Mouse (Mus musculus): ENCODE results near the gene Syne1.

The Syne1 gene

GRCm38 (mm10) chr10:5139246-5139931 is 411.9 kb downstream of the Syne1 start:
- in situ Hi-C loops (cut with MboI; ENCODE audit: low pct_unique_long_range_greater_than_20kb in 1 of 2, low sequenced_read_pairs in 2 of 2, unreplicated experiment in 1 of 2), result no loop called here

- in situ Hi-C loops (cut with MboI; ENCODE audit: low pct_unique_long_range_greater_than_20kb in 1 of 2, low sequenced_read_pairs in 2 of 2, unreplicated experiment in 1 of 2), result no loop called here
Observed at GRCm38 (mm10) chr10:5132050-5132449, 419.2 kb downstream of the Syne1 start.

GRCm38 (mm10) chr10:5130495-5130894 is 420.8 kb downstream of the Syne1 start:
- in situ Hi-C loops (cut with MboI; ENCODE audit: low pct_unique_long_range_greater_than_20kb in 1 of 2, low sequenced_read_pairs in 2 of 2, unreplicated experiment in 1 of 2), result no loop called here

- in situ Hi-C loops (cut with MboI; ENCODE audit: low pct_unique_long_range_greater_than_20kb in 1 of 2, low sequenced_read_pairs in 2 of 2, unreplicated experiment in 1 of 2), result no loop called here
Observed at GRCm38 (mm10) chr10:5124757-5125156, 426.5 kb downstream of the Syne1 start.

GRCm38 (mm10) chr10:5116720-5117119 is 434.6 kb downstream of the Syne1 start:
- in situ Hi-C loops (cut with MboI; ENCODE audit: low pct_unique_long_range_greater_than_20kb in 1 of 2, low sequenced_read_pairs in 2 of 2, unreplicated experiment in 1 of 2), result no loop called here

- in situ Hi-C loops (cut with MboI; ENCODE audit: low pct_unique_long_range_greater_than_20kb in 1 of 2, low sequenced_read_pairs in 2 of 2, unreplicated experiment in 1 of 2), result no loop called here
Observed at GRCm38 (mm10) chr10:5116155-5116554, 435.1 kb downstream of the Syne1 start.

GRCm38 (mm10) chr10:5110773-5111172 is 440.5 kb downstream of the Syne1 start:
- in situ Hi-C loops (cut with MboI; ENCODE audit: low pct_unique_long_range_greater_than_20kb in 1 of 2, low sequenced_read_pairs in 2 of 2, unreplicated experiment in 1 of 2), result no loop called here

- in situ Hi-C loops (cut with MboI; ENCODE audit: low pct_unique_long_range_greater_than_20kb in 1 of 2, low sequenced_read_pairs in 2 of 2, unreplicated experiment in 1 of 2), result no loop called here
Observed at GRCm38 (mm10) chr10:5097754-5098137, 453.5 kb downstream of the Syne1 start.

- in situ Hi-C loops (cut with MboI; ENCODE audit: low pct_unique_long_range_greater_than_20kb in 1 of 2, low sequenced_read_pairs in 2 of 2, unreplicated experiment in 1 of 2), result no loop called here
Observed at GRCm38 (mm10) chr10:5096996-5097753, 454.1 kb downstream of the Syne1 start.

GRCm38 (mm10) chr10:5089133-5089532 is 462.1 kb downstream of the Syne1 start:
- in situ Hi-C loops (cut with MboI; ENCODE audit: low pct_unique_long_range_greater_than_20kb in 1 of 2, low sequenced_read_pairs in 2 of 2, unreplicated experiment in 1 of 2), result no loop called here

GRCm38 (mm10) chr10:5087336-5087735 is 463.9 kb downstream of the Syne1 start:
- in situ Hi-C loops (cut with MboI; ENCODE audit: low pct_unique_long_range_greater_than_20kb in 1 of 2, low sequenced_read_pairs in 2 of 2, unreplicated experiment in 1 of 2), result no loop called here

- in situ Hi-C loops (cut with MboI; ENCODE audit: low pct_unique_long_range_greater_than_20kb in 1 of 2, low sequenced_read_pairs in 2 of 2, unreplicated experiment in 1 of 2), result no loop called here
Observed at GRCm38 (mm10) chr10:5086329-5086728, 465.0 kb downstream of the Syne1 start.

GRCm38 (mm10) chr10:5085792-5086191 is 465.5 kb downstream of the Syne1 start:
- in situ Hi-C loops (cut with MboI; ENCODE audit: low pct_unique_long_range_greater_than_20kb in 1 of 2, low sequenced_read_pairs in 2 of 2, unreplicated experiment in 1 of 2), result no loop called here

- in situ Hi-C loops (cut with MboI; ENCODE audit: low pct_unique_long_range_greater_than_20kb in 1 of 2, low sequenced_read_pairs in 2 of 2, unreplicated experiment in 1 of 2), result no loop called here
Observed at GRCm38 (mm10) chr10:5083716-5084115, 467.6 kb downstream of the Syne1 start.

GRCm38 (mm10) chr10:5079945-5080468 is 471.3 kb downstream of the Syne1 start:
- in situ Hi-C loops (cut with MboI; ENCODE audit: low pct_unique_long_range_greater_than_20kb in 1 of 2, low sequenced_read_pairs in 2 of 2, unreplicated experiment in 1 of 2), result no loop called here

GRCm38 (mm10) chr10:5075724-5076123 is 475.6 kb downstream of the Syne1 start:
- in situ Hi-C loops (cut with MboI; ENCODE audit: low pct_unique_long_range_greater_than_20kb in 1 of 2, low sequenced_read_pairs in 2 of 2, unreplicated experiment in 1 of 2), result no loop called here

- in situ Hi-C loops (cut with MboI; ENCODE audit: low pct_unique_long_range_greater_than_20kb in 1 of 2, low sequenced_read_pairs in 2 of 2, unreplicated experiment in 1 of 2), result no loop called here
Observed at GRCm38 (mm10) chr10:5072054-5072453, 479.2 kb downstream of the Syne1 start.

GRCm38 (mm10) chr10:5070941-5071231 is 480.4 kb downstream of the Syne1 start:
- in situ Hi-C loops (cut with MboI; ENCODE audit: low pct_unique_long_range_greater_than_20kb in 1 of 2, low sequenced_read_pairs in 2 of 2, unreplicated experiment in 1 of 2), result no loop called here

- in situ Hi-C loops (cut with MboI; ENCODE audit: low pct_unique_long_range_greater_than_20kb in 1 of 2, low sequenced_read_pairs in 2 of 2, unreplicated experiment in 1 of 2), result no loop called here
Observed at GRCm38 (mm10) chr10:5070168-5070940, 480.9 kb downstream of the Syne1 start.
